Mouse (Mus musculus): ENCODE measurements at regions not wholly inside any gene's neighbourhood (a gene's known extent, or its start where the extent isn't known, plus 50 kb on each side); places are given as distances from the start of the nearest gene placed in this dataset.

DNA sequence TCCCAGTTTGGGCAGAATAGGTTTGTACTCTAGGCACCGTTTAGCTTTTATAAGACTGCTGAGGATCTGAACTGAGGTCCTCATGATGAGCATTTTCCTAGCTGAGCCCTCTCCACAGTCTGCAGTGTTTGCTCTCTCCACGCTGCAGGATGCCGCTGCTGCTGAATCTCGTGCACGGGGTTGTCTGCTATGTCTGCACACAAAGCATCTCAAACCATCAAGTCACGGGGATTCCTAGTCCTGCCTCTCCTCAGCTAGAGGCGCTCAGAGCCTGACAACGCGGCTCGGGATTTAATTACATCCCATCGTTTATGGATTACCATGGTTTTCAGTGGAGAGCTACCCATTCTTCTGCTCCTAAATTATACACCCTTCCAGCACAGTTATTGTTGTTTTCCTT lies 175.6 kb downstream of the Rnf144b start:
- ATAC-seq (ENCODE audit: poor library complexity, severe bottlenecking), result no peak

DNA sequence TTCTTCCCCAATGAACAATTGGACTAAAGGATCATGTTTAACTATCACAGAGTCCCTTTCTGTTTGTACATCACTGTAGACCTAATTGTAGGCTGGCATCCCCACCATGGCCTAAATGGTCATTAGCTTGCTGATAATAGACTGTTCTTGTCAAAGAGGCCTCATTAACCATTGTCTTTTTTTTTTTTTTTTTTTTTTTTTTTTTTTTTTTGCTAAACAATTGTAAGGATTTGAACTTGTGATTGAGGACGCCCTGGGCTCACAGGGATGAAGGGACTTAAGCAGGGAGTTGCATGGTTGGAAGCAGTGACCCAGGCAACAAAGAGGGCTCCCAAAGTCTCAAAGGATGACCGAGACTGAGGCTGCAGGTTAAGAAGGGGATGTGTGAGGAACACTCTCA lies 178.0 kb downstream of the Rnf144b start:
- no peak for ATAC-seq (ENCODE audit: poor library complexity, severe bottlenecking)

DNA sequence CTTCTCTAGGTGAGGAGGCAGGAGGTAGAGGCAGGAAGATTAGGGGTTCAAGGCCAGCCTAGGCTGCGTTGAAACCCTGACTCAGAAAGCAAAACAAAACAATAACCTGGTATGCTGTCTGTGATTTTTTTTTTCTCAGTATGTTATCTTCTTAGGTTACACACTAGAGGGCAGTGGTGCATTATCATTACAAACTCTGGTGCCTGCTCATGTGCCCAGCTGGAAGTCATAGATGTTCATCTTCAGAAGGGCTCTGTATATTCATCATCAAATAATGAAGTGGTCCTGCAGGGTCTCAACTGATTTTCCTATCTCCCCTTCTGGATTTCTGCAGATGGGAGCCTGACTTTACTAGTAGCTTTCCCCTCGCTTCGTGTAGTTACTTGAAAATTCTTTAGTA lies 178.6 kb downstream of the Rnf144b start:
- no peak for ATAC-seq (ENCODE audit: poor library complexity, severe bottlenecking)

DNA sequence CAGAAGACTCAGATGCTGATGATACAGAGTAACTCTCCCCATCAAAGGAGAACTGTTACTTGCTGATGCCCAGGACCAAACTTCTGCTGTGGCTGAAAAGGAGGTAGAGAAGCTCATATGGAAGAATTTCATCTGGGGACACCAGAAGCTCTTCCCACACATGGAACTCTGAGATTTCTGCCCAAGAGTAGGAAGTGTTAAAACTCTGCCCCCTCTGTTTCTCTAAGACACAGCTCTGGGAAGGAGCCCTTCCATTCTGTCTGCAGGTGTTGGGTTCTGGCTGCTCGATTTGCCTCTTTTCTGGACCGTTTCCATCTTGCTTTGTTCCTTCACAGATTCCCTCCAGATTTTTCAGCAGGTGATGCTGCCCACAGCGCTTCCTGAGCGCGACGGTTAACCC lies 187.0 kb downstream of the Rnf144b start:
- no peak for ATAC-seq (ENCODE audit: poor library complexity, severe bottlenecking)

DNA sequence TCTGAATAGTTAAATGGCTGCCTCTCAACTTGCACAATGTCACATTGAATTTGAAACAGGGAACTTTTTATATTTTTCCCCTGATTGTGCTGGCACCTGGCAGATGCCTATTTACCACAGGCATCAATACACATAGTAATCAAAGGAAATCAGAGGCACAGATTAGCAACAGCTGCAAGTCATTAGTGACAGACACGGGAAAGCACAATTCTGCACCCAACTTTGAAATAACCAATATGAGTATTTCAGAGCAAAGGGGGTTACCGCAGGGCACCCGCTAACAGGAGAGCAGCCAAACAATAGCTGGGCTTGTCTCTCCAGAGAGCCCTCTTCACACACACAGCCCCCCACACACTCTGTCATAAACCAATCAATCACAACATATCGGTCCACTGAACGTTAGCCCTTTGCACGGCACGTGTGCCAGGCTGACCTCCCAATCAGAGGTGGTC lies 188.3 kb downstream of the Rnf144b start:
- ATAC-seq (ENCODE audit: poor library complexity, severe bottlenecking), result no peak

DNA sequence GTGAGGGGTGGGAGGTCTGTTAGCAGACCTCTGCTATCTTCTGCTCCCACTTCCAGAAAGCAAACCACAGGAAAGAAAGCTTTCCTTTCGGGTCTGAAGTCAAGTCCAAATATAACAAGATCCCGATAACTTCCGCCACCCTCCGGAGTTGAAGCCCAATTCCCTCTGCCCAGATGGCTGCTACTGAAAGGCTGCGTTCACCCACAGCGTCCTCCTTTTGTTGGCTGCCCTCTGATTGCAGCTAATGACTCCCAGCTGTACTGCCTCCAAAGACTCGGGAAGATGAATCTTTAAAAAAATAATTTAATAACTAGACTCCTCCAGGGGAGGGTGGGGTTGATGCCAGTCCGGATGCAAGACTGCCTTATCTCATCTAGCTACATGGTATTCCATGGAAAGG lies 197.1 kb downstream of the Rnf144b start:
- no peak for ATAC-seq (ENCODE audit: poor library complexity, severe bottlenecking)

DNA sequence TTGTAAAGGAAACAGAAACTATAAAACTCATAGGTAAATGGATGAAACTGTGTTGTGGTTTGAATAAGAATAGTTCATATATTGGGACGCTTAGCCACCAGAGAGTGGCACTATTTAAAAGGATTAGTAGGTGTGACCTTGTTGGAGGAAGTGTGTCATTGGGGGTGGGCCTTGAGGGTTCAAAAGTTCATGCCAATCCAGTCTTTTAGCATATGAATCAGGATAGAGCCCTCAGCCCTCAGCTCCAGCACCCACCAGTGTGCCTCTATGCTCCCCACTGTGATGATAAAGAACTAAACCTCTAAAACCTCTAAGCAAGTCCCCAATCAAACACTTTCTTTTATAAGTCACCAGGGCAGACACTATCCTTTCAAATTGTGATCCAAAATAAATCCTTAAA lies 199.4 kb downstream of the Rnf144b start:
- no peak for ATAC-seq (ENCODE audit: poor library complexity, severe bottlenecking)

DNA sequence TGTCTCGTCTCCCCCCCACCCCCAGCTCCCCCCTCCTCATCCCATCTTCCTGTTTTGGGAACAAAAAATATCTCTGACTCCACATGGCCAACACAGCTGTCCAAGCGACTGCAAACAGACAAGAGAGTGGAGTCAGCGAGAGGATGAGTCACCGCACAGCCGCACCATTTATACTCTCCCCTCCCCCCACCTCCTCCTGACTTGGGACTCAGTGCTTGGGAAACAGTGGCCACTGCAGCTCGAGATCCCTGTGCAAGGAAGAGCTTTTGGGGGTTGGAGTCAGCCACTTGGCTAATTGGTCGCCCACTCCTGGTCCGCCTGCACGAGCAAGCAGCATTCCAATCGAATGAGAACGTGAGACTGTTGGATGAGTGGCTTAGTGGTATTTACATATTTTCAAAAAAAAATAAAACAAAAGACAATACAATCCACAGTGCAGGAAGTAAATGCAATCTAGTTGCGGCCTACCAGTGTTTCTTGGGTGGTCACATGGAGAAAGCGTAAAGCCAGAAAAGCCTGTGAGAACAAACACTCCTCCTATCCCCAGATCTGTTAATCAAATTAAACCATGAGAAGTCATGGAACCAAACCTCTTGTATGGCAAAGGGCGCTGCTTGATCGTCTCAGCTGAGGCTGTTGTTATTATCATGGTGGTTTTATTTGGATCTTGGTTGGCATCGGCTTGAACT lies 213.7 kb downstream of the Rnf144b start:
- ATAC-seq (ENCODE audit: poor library complexity, severe bottlenecking), result no peak

DNA sequence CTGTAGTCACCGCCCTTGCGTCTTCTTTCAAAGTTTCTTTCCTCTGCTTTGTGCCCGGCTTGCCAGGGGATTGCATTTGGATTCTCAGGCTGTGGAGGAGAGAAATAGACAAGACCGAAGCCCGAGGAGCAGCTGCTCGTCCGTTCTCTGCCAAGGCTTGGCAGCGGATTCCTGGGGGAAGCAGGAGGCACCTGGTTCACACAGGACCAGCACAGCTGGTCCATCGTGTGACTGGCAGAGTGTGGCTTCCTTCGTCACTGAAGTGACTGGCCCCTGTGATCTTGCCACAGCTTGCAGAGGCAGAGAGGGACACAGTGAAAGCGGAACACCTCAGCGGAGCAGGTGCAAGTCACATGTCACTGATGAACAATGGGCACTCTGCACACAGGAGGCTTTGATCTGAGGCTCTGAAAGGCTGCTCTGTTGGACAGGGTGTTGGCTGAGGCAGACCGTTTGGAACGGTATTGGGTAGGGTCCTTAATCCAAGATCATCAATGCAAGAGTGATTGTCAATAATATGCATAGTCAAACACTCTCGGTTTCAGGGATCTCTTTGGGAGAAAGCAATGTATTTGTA lies 214.5 kb downstream of the Rnf144b start:
- ATAC-seq (ENCODE audit: poor library complexity, severe bottlenecking), result no peak

DNA sequence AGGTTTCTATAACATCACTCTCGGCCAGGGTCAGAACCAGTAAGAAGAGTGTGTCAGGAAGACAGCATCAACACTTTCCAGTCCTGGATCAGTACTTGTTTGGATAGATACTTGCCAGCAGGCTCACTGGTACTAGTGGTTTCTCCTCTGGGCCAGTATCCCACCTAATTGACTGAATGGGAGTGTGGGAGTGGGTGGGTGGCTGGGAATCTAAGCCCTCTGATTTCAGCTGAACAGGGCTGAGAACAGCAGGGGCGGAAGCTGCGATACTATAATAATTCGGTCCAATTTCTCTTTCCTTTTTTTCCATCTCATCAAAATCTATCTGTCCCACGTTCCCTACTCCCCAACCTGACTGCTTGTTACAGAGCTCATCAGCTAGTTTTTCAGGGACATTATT lies 217.0 kb downstream of the Rnf144b start:
- ATAC-seq (ENCODE audit: poor library complexity, severe bottlenecking), result no peak

DNA sequence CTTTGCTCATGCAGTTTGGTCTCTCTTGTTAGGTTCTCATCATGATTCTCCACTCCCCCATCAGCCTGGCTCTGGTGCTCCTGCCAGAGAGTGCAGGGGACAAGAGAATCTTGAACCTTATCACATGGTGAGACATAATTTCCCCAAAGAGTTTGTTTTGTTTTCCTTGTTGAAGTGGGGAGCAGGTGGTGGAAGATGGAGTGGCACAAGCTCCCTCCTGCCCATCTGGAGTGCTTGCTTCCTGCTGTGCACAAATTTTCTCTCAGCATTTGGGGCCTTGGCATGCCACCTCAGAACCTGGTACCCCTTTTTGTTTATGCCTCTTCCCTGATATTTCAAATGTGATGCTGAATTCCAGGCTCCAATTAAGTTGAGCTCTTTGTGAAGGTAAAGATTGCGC lies 219.9 kb downstream of the Rnf144b start:
- ATAC-seq (ENCODE audit: poor library complexity, severe bottlenecking), result no peak

DNA sequence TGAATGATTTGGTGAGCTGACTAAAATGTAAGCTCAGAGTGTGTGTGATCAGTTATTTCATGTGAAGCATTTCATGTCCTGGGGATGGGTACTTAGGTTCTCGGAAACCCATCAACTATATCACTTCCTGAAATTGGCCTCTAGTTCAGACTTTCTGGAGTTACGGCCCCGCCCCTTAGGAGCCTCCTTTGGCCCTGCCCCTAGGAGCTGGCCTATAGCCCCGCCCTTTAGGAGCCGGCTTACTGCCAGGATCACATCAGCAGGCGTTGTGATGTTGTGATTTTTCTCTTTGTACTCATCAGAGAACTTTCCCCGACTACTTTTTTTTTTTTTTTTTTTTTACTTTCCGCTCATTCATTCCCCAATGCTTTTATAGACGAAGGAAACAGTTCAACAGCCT lies 223.1 kb downstream of the Rnf144b start:
- no peak for ATAC-seq (ENCODE audit: poor library complexity, severe bottlenecking)

DNA sequence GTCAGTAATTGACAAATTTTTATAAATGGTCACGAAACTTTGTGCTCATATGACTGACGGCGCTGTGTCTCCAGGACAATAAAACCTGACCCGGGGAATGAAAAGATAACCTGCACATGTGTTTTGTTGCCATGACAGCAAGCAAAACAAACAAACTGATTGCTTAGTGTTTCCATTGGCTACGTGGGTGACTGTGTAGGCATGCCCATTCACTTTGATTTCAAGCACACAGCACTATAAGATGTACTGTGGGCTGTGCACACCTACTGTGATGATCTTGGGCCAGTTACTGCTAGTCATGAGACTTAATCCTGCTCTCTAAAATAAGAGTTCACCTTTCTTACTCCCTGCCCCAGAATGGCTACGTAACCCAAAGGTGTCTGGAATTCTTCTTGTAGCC lies 225.4 kb downstream of the Rnf144b start:
- no peak for ATAC-seq (ENCODE audit: poor library complexity, severe bottlenecking)

DNA sequence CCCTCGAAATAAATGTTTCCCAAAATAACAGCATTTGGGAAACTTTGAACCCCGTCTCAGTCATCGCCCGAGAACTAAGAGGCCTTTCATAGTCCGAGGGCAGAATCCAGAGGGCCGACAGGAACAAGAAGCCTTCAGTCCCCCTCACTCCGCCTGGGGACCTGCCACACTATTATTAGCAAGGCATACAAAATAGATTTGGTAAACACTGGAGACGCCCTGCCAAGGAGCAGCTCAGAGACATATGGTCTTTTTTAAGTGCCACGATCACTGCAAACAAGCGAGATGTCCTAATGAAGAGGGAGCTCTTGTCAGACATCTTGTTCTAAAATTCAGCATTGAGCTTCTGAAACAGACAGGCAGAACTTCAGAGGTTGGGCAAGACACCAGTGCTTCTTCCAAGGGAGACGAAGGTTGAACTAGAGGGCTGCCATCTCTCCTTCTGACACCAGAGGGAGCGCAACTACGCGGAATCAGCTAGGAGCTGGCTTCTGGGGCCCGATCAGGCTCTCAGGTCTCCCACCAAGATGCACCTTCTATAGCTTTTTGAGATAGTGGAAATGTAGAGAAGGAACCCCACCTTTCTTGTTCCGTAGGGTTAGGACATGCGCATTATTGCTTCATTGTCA lies 226.2 kb downstream of the Rnf144b start:
- ATAC-seq (ENCODE audit: poor library complexity, severe bottlenecking), result no peak

DNA sequence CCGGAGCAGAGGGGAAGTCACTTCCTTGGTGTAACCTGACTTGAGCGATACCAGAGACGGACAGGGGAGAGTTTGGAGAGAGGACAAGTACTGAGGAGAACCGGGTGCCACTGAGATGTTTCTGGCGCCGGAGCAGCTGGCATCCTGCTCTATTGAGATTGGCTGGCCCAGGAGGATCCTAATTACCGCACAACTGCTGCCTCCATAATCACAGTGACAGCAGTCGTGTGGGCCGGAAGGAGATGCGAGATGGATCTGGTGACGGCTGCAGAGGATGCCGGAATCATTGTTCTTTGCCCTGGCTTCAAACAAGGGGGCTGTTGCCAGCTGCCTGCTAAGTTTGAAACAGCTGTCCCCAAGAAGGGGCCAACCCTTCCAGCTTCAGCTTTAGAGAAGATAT lies 232.0 kb downstream of the Rnf144b start:
- ATAC-seq (ENCODE audit: poor library complexity, severe bottlenecking), result no peak

DNA sequence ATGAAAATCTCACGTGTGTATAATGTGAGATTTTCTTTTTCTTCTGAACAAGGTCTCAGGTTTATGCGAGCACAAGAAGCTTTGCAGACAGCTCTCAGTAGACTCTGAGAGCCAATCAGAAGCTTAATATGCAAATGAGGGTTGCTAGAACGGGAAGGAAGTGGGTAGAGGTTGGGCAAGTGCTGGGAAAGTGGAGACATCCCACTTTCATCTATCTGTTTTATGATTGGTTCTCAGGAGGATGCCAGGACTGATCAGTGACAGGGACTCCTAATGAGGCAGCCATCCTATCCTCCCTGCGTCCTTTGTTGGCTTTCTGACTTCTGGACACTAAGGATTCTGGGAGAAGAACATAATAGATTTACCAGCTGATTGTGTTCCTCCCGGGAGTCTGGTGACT lies 232.7 kb downstream of the Rnf144b start:
- ATAC-seq (ENCODE audit: poor library complexity, severe bottlenecking), result peak; percentile 56; the same call in 1 of the 2 replicates

DNA sequence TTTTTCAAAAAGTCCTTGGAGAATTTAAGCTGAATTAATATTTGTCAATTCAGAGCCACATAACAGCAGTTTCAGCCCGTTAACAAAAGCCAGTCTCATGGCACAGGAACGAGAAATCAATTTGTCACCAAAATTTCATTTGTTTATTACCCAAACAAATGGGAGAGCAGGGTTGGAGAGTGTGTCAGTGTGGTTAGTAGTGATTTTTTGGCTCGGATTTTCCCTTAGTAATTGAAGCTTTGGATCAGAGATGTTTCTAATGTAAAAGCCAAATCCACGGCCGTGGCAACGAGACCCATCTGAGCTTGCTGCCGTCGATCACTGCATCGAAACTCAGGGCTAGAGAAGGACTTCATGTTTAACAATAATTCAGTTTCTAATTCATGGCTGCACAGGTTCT lies 236.5 kb downstream of the Rnf144b start:
- ATAC-seq (ENCODE audit: poor library complexity, severe bottlenecking), result no peak

DNA sequence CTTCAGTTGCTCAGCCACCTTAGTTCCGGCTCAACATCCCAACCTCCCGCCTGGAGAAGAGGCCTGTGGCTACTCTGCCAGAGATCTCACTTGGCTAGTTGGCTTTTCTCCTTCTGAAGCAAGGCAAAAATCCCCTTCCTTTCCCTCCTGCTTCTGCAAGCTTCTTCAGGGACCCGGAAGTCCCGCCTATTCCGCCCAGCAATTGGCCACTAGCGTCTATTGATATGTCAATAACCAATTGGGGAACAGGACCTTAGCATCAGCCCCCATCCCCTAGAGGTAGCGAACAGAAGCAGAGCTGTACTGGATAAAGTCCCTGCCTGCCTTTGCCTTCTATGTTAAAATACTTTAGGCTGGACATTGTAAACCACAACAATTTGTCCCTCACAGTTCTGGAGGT lies 243.3 kb downstream of the Rnf144b start:
- ATAC-seq (ENCODE audit: poor library complexity, severe bottlenecking), result no peak

DNA sequence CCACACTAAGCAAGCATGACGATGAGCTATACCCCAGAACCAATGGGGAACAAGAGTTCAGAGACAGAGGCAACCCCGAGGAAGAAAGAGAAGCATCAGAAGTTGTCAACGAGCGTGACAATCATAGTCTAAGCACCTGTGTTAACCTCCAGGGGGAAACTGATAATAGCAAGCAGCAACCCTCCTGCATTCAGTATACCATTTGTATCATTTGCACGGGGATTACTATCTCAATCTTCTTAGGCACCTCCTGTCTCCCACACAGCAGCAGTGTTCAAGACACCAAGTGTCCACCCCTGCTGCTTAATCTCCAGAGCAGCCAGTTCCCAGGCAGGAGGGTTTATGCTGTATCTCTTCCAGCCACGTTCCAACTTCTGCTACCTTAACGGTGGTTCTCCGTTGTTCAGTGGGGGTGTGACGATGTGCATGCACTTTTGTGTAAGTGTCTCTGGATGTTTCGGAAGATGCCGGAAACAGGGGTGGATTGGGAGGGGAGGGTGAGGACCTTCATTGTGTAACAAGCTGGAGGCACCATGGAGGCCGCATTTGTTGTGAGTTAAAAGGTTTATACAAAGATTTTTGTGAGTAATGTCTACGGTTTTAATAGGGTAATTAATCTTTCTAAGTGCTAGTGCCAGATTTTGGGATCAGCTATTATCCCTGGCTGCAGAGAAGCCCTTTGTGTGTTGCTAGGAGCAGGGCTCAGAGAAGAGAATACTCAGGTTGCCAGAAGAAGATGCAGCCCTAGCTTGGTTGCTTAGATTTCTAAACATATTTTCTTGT lies 245.8 kb downstream of the Rnf144b start:
- ATAC-seq (ENCODE audit: poor library complexity, severe bottlenecking), result no peak

DNA sequence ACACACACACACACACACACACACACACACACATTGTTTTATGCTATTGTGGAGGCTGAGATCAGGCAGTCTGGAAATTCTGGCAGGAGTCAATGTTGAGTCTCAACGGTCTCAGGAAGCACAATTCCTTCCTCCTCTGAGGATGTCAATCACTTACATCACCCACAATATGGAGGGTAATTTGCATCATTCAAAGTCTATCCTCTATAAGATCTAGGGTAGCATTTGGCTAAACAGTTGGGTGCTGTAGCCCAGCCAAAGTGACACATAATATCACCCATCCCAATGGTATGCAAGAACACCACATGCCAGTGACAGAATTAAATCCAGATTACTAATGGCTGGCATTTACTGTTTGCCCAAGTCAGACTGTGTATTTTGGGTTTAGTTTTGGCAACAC lies 252.1 kb downstream of the Rnf144b start:
- no peak for ATAC-seq (ENCODE audit: poor library complexity, severe bottlenecking)

DNA sequence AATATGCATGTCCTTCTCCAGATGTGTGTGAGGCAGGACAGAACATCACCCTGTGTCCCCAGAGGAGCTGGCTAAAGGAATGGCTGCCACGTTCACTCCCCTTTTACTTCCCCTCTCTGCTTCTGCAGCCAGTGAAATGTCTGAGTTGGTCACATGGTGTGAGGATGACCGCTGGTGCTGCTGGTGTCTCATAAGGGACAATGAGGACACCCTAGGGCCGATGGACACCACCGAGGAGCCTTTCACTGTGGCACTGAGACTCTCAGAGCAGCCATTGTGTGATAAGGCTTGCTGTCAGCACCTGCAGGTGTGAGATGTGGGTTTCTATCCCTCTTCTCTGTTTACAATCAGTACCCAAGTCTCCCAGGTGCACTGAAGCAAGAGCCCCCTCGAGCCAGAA lies 268.6 kb downstream of the Rnf144b start:
- no peak for ATAC-seq (ENCODE audit: poor library complexity, severe bottlenecking)
